Mouse (Mus musculus) midbrain, embryonic 15.5 days (tissue): Measurements from ENCODE around the gene Smlr1. TPM values are rescaled to one million over a fixed set of nuclear protein-coding genes. Genes with fewer than 3 reads are reported as not detected.

Source experiments
- ATAC-seq: fragments of 200-750 bp; cut with Nextera tagmentation; replicated peaks from 2 replicates; pipeline ENCODE4 v1.8.0; 2017; ENCODE audit warnings: moderate TSS enrichment
- H3K27ac ChIP-seq: fragments of 300-500 bp; sonication (generic); 2 replicates; pipeline ENCODE4 v1.5.1; 2015; ENCODE audit warnings: mild to moderate bottlenecking, inconsistent platforms
- H3K27me3 ChIP-seq: fragments of 300-500 bp; sonication (generic); replicated peaks from 2 replicates; pipeline ENCODE4 v1.6.1; 2015; ENCODE audit warnings: inconsistent platforms
- H3K36me3 ChIP-seq: fragments of 300-500 bp; sonication (generic); replicated peaks from 2 replicates; pipeline ENCODE4 v1.6.1; 2015; ENCODE audit warnings: inconsistent platforms
- H3K4me1 ChIP-seq: fragments of 300-500 bp; sonication (generic); 2 replicates; pipeline ENCODE4 v1.6.1; 2015; ENCODE audit warnings: inconsistent platforms
- H3K4me2 ChIP-seq: fragments of 300-500 bp; sonication (generic); 2 replicates; pipeline ENCODE4 v1.6.1; 2015; ENCODE audit warnings: inconsistent platforms, mild to moderate bottlenecking, moderate library complexity
- H3K4me3 ChIP-seq: fragments of 300-500 bp; sonication (generic); 2 replicates; pipeline ENCODE4 v1.5.1; 2015; ENCODE audit warnings: mild to moderate bottlenecking, inconsistent platforms
- H3K9ac ChIP-seq: fragments of 300-500 bp; sonication (generic); 2 replicates; pipeline ENCODE4 v1.6.1; 2015; ENCODE audit warnings: mild to moderate bottlenecking, inconsistent platforms
- H3K9me3 ChIP-seq: fragments of 300-500 bp; sonication (generic); 2 replicates; pipeline ENCODE4 v1.6.1; 2016; ENCODE audit warnings: inconsistent platforms
- WGBS: fragments of 180-500 bp; shearing (Covaris S2); methylation state at CpG from one replicate; pipeline ENCODE4 v1.1.7; 2015; ENCODE audit warnings: mixed read lengths; 5-methylcytosine and 5-hydroxymethylcytosine counted together
- polyA plus RNA-seq: library from polyadenylated mRNA; unstranded; fragments of >200 nt; fragmentation: Nextera tagmentation; extraction: Ambion mirVana; gene quantifications from 2 replicates; pipeline ENCODE4 v1.2.1, GENCODE M21; 2015

Gene Smlr1
- not detected in 2 replicates for polyA plus RNA-seq

GRCm38 (mm10) chr10:25535891-25536331 is at the start of gene Smlr1:
Smlr1 (minus strand) TSS chr10:25536267.
- 95% methylated on average over 10 of the region's 10 CpGs for WGBS
- H3K27me3 ChIP-seq, result no peaks in the 10 kb centered on the region
- ATAC-seq, result no peak

GRCm38 (mm10) chr10:25584899-25585298 is 48.8 kb upstream of the Smlr1 start:
- Histone ChIP-seq H3K27me3 (no peaks in the 10 kb centered on the region), H3K36me3 (no peaks in the 10 kb centered on the region), H3K4me3 (no peak overlapping the region), H3K4me2 (no peak overlapping the region), H3K9me3 (no peaks in the 10 kb centered on the region), H3K27ac (no peak overlapping the region), H3K9ac (no peak overlapping the region), H3K4me1 (no peaks in the 10 kb centered on the region)
- ATAC-seq, result no peak
- WGBS, result 95% methylated on average over 6 of the region's 6 CpGs

More at GRCm38 (mm10) chr10:25535891-25536331, at the start of gene Smlr1:
- H3K27ac ChIP-seq, result no peak within 1 kb of the TSS
- H3K4me3 ChIP-seq, result no peak within 1 kb of the TSS
- no peaks in the 10 kb centered on the region for H3K4me1 ChIP-seq
- H3K36me3 ChIP-seq, result no peaks in the 10 kb centered on the region
- no peak within 1 kb of the TSS for H3K4me2 ChIP-seq
- no peak within 1 kb of the TSS for H3K9ac ChIP-seq
- no peaks in the 10 kb centered on the region for H3K9me3 ChIP-seq

GRCm38 (mm10) chr10:25580066-25580465 is 44.0 kb upstream of the Smlr1 start:
- no peaks in the 10 kb centered on the region for H3K4me1 ChIP-seq
- WGBS, result 73% methylated on average over 2 of the region's 2 CpGs
- no peak for ATAC-seq
- H3K27ac ChIP-seq, result no peak overlapping the region
- no peak overlapping the region for H3K9ac ChIP-seq
- H3K9me3 ChIP-seq, result no peaks in the 10 kb centered on the region
- no peaks in the 10 kb centered on the region for H3K36me3 ChIP-seq
- H3K27me3 ChIP-seq, result no peaks in the 10 kb centered on the region
- no peak overlapping the region for H3K4me3 ChIP-seq
- no peak overlapping the region for H3K4me2 ChIP-seq

- Histone ChIP-seq H3K9me3 (no peaks in the 10 kb centered on the region), H3K4me2 (peak overlapping the region; percentile 8), H3K27me3 (no peaks in the 10 kb centered on the region), H3K4me1 (peaks cover 8% of the 10 kb centered on the region; the same call in 1 of the 2 replicates), H3K27ac (peak overlapping the region; percentile 49), H3K9ac (no peak overlapping the region), H3K4me3 (no peak overlapping the region), H3K36me3 (no peaks in the 10 kb centered on the region)
- 21% methylated on average over 9 of the region's 9 CpGs for WGBS
- ATAC-seq, result peak; percentile 91
Observed at GRCm38 (mm10) chr10:25571319-25572240, 35.5 kb upstream of the Smlr1 start.

GRCm38 (mm10) chr10:25552936-25553335 is 16.9 kb upstream of the Smlr1 start:
- Histone ChIP-seq H3K27ac (no peak overlapping the region), H3K36me3 (no peaks in the 10 kb centered on the region), H3K9me3 (no peaks in the 10 kb centered on the region), H3K27me3 (no peaks in the 10 kb centered on the region), H3K4me1 (no peaks in the 10 kb centered on the region), H3K4me3 (no peak overlapping the region), H3K9ac (no peak overlapping the region), H3K4me2 (no peak overlapping the region)
- 68% methylated on average over 4 of the region's 4 CpGs for WGBS
- no peak for ATAC-seq

GRCm38 (mm10) chr10:25541097-25541496 is 5.0 kb upstream of the Smlr1 start:
- Histone ChIP-seq H3K4me2 (no peak overlapping the region), H3K4me1 (no peaks in the 10 kb centered on the region), H3K27me3 (no peaks in the 10 kb centered on the region), H3K9me3 (no peaks in the 10 kb centered on the region), H3K27ac (no peak overlapping the region), H3K9ac (no peak overlapping the region), H3K4me3 (no peak overlapping the region), H3K36me3 (no peaks in the 10 kb centered on the region)
- ATAC-seq, result no peak
- WGBS, result 97% methylated on average over 3 of the region's 3 CpGs

GRCm38 (mm10) chr10:25539771-25540168 is 3.7 kb upstream of the Smlr1 start:
- 89% methylated on average over 6 of the region's 6 CpGs for WGBS
- no peak overlapping the region for H3K9ac ChIP-seq
- H3K9me3 ChIP-seq, result no peaks in the 10 kb centered on the region
- no peaks in the 10 kb centered on the region for H3K36me3 ChIP-seq
- no peak for ATAC-seq
- H3K27ac ChIP-seq, result no peak overlapping the region
- H3K4me2 ChIP-seq, result no peak overlapping the region
- no peak overlapping the region for H3K4me3 ChIP-seq
- H3K27me3 ChIP-seq, result no peaks in the 10 kb centered on the region
- H3K4me1 ChIP-seq, result no peaks in the 10 kb centered on the region

GRCm38 (mm10) chr10:25539146-25539770 is 3.2 kb upstream of the Smlr1 start:
- no peaks in the 10 kb centered on the region for H3K9me3 ChIP-seq
- ATAC-seq, result 0 out of 2 replicates have a peak, but pooled peaks have one; percentile 56
- no peak overlapping the region for H3K9ac ChIP-seq
- H3K27ac ChIP-seq, result no peak overlapping the region
- no peak overlapping the region for H3K4me2 ChIP-seq
- H3K27me3 ChIP-seq, result no peaks in the 10 kb centered on the region
- WGBS, result 87% methylated on average over 4 of the region's 4 CpGs
- no peak overlapping the region for H3K4me3 ChIP-seq
- H3K4me1 ChIP-seq, result no peaks in the 10 kb centered on the region
- H3K36me3 ChIP-seq, result no peaks in the 10 kb centered on the region

GRCm38 (mm10) chr10:25538738-25539137 is 2.7 kb upstream of the Smlr1 start:
- Histone ChIP-seq H3K27me3 (no peaks in the 10 kb centered on the region), H3K9ac (no peak overlapping the region), H3K36me3 (no peaks in the 10 kb centered on the region), H3K4me3 (no peak overlapping the region), H3K27ac (no peak overlapping the region), H3K4me2 (no peak overlapping the region), H3K9me3 (no peaks in the 10 kb centered on the region), H3K4me1 (no peaks in the 10 kb centered on the region)
- WGBS, result 77% methylated on average over 1 of the region's 1 CpGs
- no peak for ATAC-seq

- no peak overlapping the region for H3K9ac ChIP-seq
- H3K27ac ChIP-seq, result no peak overlapping the region
- H3K4me3 ChIP-seq, result no peak overlapping the region
- no peaks in the 10 kb centered on the region for H3K9me3 ChIP-seq
- no peaks in the 10 kb centered on the region for H3K36me3 ChIP-seq
- WGBS, result 96% methylated on average over 6 of the region's 6 CpGs
- ATAC-seq, result no peak
- H3K4me1 ChIP-seq, result no peaks in the 10 kb centered on the region
- H3K4me2 ChIP-seq, result no peak overlapping the region
- no peaks in the 10 kb centered on the region for H3K27me3 ChIP-seq
Observed at GRCm38 (mm10) chr10:25536621-25537020, 554 bp upstream of the Smlr1 start.

- Histone ChIP-seq H3K4me1 (no peaks in the 10 kb centered on the region), H3K9me3 (no peaks in the 10 kb centered on the region), H3K36me3 (no peaks in the 10 kb centered on the region), H3K27me3 (no peaks in the 10 kb centered on the region), H3K27ac (no peak overlapping the region), H3K4me2 (no peak overlapping the region), H3K4me3 (no peak overlapping the region), H3K9ac (no peak overlapping the region)
- WGBS, result 85% methylated on average over 5 of the region's 5 CpGs
- no peak for ATAC-seq
Observed at GRCm38 (mm10) chr10:25534467-25534866, 1.6 kb downstream of the Smlr1 start.

GRCm38 (mm10) chr10:25533513-25534246 is 2.4 kb downstream of the Smlr1 start:
- 87% methylated on average over 9 of the region's 9 CpGs for WGBS
- Histone ChIP-seq H3K9ac (no peak overlapping the region), H3K4me2 (no peak overlapping the region)

More at GRCm38 (mm10) chr10:25533513-25534246, 2.4 kb downstream of the Smlr1 start:
- no peaks in the 10 kb centered on the region for H3K36me3 ChIP-seq
- H3K27ac ChIP-seq, result no peak overlapping the region
- no peaks in the 10 kb centered on the region for H3K4me1 ChIP-seq
- H3K27me3 ChIP-seq, result no peaks in the 10 kb centered on the region
- no peak for ATAC-seq
- no peaks in the 10 kb centered on the region for H3K9me3 ChIP-seq
- no peak overlapping the region for H3K4me3 ChIP-seq
